Mouse (Mus musculus) large intestine, adult 2 months (tissue): ENCODE data around the gene Cdc42se1. TPM values are rescaled to one million over a fixed set of nuclear protein-coding genes. Genes with fewer than 3 reads are reported as not detected.

Experiments used
- DNase-seq: peaks from one replicate; pipeline ENCODE4 v3.0.0-alpha.2; 2012; ENCODE audit warnings: low read depth, low spot score
- WGBS: fragments of 180-500 bp; shearing (Covaris S2); methylation state at CpG from one replicate; pipeline ENCODE4 v1.1.7; 2018; 5-methylcytosine and 5-hydroxymethylcytosine counted together
- polyA plus RNA-seq: library from polyadenylated mRNA; depleted of rRNA; stranded (reverse); fragments of >200 nt; gene quantifications from 2 replicates; pipeline ENCODE4 v1.2.3, GENCODE M21; 2012

The Cdc42se1 gene
- polyA plus RNA-seq, 1 experiment = 80.0 TPM

GRCm38 (mm10) chr3:95243086-95243485, 14.6 kb downstream of the Cdc42se1 start:
- 70% methylated on average over 2 of the region's 2 CpGs for WGBS
- DNase-seq = no peak

- no peak for DNase-seq
- WGBS = 43% methylated on average over 5 of the region's 5 CpGs
Measured at GRCm38 (mm10) chr3:95246465-95247231, 18.1 kb downstream of the Cdc42se1 start.

- DNase-seq = no peak
- 64% methylated on average over 1 of the region's 1 CpGs for WGBS
Measured at GRCm38 (mm10) chr3:95247660-95248336, 19.3 kb downstream of the Cdc42se1 start.

GRCm38 (mm10) chr3:95250361-95250760, 21.8 kb downstream of the Cdc42se1 start:
- 73% methylated on average over 5 of the region's 5 CpGs for WGBS
- DNase-seq = no peak

GRCm38 (mm10) chr3:95250783-95251424, 22.4 kb downstream of the Cdc42se1 start, which contains the start of gene Bnipl:
Bnipl (minus strand) TSS chr3:95251193.
- 32% methylated on average over 7 of the region's 7 CpGs for WGBS
- DNase-seq = no peak

GRCm38 (mm10) chr3:95256931-95257330, 28.4 kb downstream of the Cdc42se1 start:
- no peak for DNase-seq

GRCm38 (mm10) chr3:95261975-95262374, 33.4 kb downstream of the Cdc42se1 start:
- WGBS = 92% methylated on average over 4 of the region's 4 CpGs
- DNase-seq = no peak

More at GRCm38 (mm10) chr3:95256931-95257330, 28.4 kb downstream of the Cdc42se1 start:
- 87% methylated on average over 5 of the region's 5 CpGs for WGBS

GRCm38 (mm10) chr3:95263089-95263739, 34.7 kb downstream of the Cdc42se1 start:
- WGBS = 36% methylated on average over 11 of the region's 11 CpGs

GRCm38 (mm10) chr3:95264724-95265123, 36.2 kb downstream of the Cdc42se1 start:
- no peak for DNase-seq
- WGBS = 79% methylated on average over 1 of the region's 1 CpGs

More at GRCm38 (mm10) chr3:95263089-95263739, 34.7 kb downstream of the Cdc42se1 start:
- peak; percentile 54 for DNase-seq

GRCm38 (mm10) chr3:95266052-95266451, 37.5 kb downstream of the Cdc42se1 start:
- DNase-seq = no peak
- WGBS = 97% methylated on average over 3 of the region's 3 CpGs

GRCm38 (mm10) chr3:95267855-95268254, 39.3 kb downstream of the Cdc42se1 start:
- no peak for DNase-seq

GRCm38 (mm10) chr3:95269789-95270188, 41.3 kb downstream of the Cdc42se1 start:
- DNase-seq = no peak
- 89% methylated on average over 5 of the region's 5 CpGs for WGBS

- 87% methylated on average over 12 of the region's 12 CpGs for WGBS
- DNase-seq = no peak
Measured at GRCm38 (mm10) chr3:95270766-95271364, 42.3 kb downstream of the Cdc42se1 start.

GRCm38 (mm10) chr3:95273471-95273870, 44.9 kb downstream of the Cdc42se1 start:
- WGBS = 85% methylated on average over 5 of the region's 5 CpGs

GRCm38 (mm10) chr3:95274453-95274852, 45.9 kb downstream of the Cdc42se1 start:
- WGBS = 92% methylated on average over 4 of the region's 4 CpGs
- DNase-seq = no peak

More at GRCm38 (mm10) chr3:95273471-95273870, 44.9 kb downstream of the Cdc42se1 start:
- DNase-seq = no peak

- WGBS = 71% methylated on average over 6 of the region's 6 CpGs
- DNase-seq = no peak
Measured at GRCm38 (mm10) chr3:95275161-95275560, 46.6 kb downstream of the Cdc42se1 start.

- no peak for DNase-seq
- 64% methylated on average over 5 of the region's 5 CpGs for WGBS
Measured at GRCm38 (mm10) chr3:95276428-95276934, 47.9 kb downstream of the Cdc42se1 start.

GRCm38 (mm10) chr3:95277149-95277551, 48.6 kb downstream of the Cdc42se1 start:
- WGBS = 65% methylated on average over 1 of the region's 1 CpGs
- no peak for DNase-seq

GRCm38 (mm10) chr3:95280747-95281146, 52.2 kb downstream of the Cdc42se1 start:
- 3% methylated on average over 8 of the region's 8 CpGs for WGBS
- DNase-seq = no peak
